Mouse (Mus musculus) forebrain, embryonic 13.5 days (tissue): ENCODE results near the gene Arl11. TPM values are rescaled to one million over a fixed set of nuclear protein-coding genes. Genes with fewer than 3 reads are reported as not detected.

ENCODE experiments used
- ATAC-seq: fragments of 200-750 bp; cut with Nextera tagmentation; 2 replicates; pipeline ENCODE4 v1.8.0; 2017
- H3K27ac ChIP-seq: fragments of 300-500 bp; sonication (generic); 2 replicates; pipeline ENCODE4 v1.5.1; 2015; ENCODE audit warnings: inconsistent platforms, mild to moderate bottlenecking, moderate library complexity
- H3K27me3 ChIP-seq: fragments of 300-500 bp; sonication (generic); 2 replicates; pipeline ENCODE4 v1.6.1; 2015; ENCODE audit warnings: mild to moderate bottlenecking, inconsistent platforms
- H3K36me3 ChIP-seq: fragments of 300-500 bp; sonication (generic); 2 replicates; pipeline ENCODE4 v1.6.1; 2015; ENCODE audit warnings: mild to moderate bottlenecking, inconsistent platforms; ENCODE audit not compliant: poor library complexity, severe bottlenecking
- H3K4me1 ChIP-seq: fragments of 300-500 bp; sonication (generic); 2 replicates; pipeline ENCODE4 v1.6.1; 2015; ENCODE audit warnings: inconsistent platforms
- H3K4me2 ChIP-seq: fragments of 300-500 bp; sonication (generic); 2 replicates; pipeline ENCODE4 v1.6.1; 2015; ENCODE audit warnings: inconsistent platforms, mild to moderate bottlenecking, moderate library complexity
- H3K4me3 ChIP-seq: fragments of 300-500 bp; sonication (generic); 2 replicates; pipeline ENCODE4 v1.5.1; 2015; ENCODE audit warnings: mild to moderate bottlenecking, inconsistent platforms
- H3K9ac ChIP-seq: fragments of 300-500 bp; sonication (generic); 2 replicates; pipeline ENCODE4 v1.6.1; 2015; ENCODE audit warnings: mild to moderate bottlenecking, inconsistent platforms
- H3K9me3 ChIP-seq: fragments of 300-500 bp; sonication (generic); replicated peaks from 2 replicates; pipeline ENCODE4 v1.6.1; 2016; ENCODE audit warnings: inconsistent platforms
- WGBS: fragments of 180-500 bp; shearing (Covaris S2); methylation state at CpG from one replicate; pipeline ENCODE4 v1.1.7; 2015; 5-methylcytosine and 5-hydroxymethylcytosine counted together
- polyA plus RNA-seq: library from polyadenylated mRNA; unstranded; fragments of >200 nt; fragmentation: Nextera tagmentation; extraction: Ambion mirVana; gene quantifications from 2 replicates; pipeline ENCODE4 v1.2.1, GENCODE M21; 2015

Arl11 gene
- 0.31 and 0.59 TPM in 2 replicates for polyA plus RNA-seq

DNA sequence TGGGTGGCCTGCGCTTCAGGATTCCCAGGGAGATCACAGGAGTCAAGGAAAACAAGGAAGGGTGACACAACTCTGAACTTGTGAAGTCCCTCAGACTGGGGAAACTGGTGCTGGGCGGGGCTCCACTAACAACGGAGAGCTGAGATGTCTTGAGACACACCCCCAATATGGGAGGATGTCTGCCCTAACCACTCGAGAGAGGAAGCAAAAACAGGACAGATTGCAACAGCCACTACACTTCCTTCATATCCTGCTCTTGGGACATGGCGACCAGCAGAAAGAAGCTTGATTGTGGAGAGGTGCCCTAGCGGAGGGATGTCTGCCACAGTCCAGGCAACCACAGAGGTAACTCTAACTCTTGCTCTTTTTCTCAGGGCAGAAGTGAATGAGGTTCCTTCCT, at the start of gene Arl11:
Gene Arl11 (plus strand): TSS at position 161 of the 400 bp plus-strand sequence.
- no peaks in the 10 kb centered on the region for H3K27me3 ChIP-seq
- no peak for ATAC-seq
- H3K27ac ChIP-seq, result no peak within 1 kb of the TSS
- H3K4me3 ChIP-seq, result no peak within 1 kb of the TSS
- WGBS, result 74% methylated on average over 6 of the region's 6 CpGs
- no peaks in the 10 kb centered on the region for H3K9me3 ChIP-seq
- H3K9ac ChIP-seq, result no peak within 1 kb of the TSS
- H3K4me2 ChIP-seq, result no peak within 1 kb of the TSS
- H3K36me3 ChIP-seq, result no peaks in the 10 kb centered on the region
- H3K4me1 ChIP-seq, result peaks cover 5% of the 10 kb centered on the region

DNA sequence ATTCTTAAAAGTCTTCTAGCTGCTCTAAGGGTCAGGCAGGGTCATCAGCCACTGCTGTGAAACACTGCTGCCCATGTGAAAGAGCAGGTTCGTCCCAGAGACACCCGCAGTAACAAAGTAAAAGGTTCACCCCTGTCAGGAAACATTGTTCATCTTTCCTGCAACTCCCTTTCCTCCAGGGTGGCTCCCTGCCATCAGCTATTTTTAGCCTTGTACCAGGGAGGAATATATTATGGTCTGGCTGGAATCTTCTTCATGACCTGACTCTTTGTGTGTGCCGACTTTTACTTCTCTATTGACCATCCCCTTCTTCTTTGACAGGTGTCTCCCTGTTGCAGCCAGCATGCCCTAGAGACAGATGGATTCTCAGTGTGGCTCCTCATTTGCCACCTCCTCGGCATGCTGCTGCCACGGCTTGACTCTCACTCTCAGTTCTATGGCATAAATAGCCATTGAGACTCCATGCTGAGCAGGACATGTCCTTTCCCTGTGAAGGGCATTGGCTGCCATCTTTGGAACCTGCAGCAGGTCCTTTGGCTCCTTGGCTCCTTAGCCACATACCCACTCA, 41.6 kb upstream of the Arl11 start:
- Histone ChIP-seq H3K27me3 (peaks cover 11% of the 10 kb centered on the region), H3K9ac (no peak overlapping the region), H3K27ac (no peak overlapping the region), H3K4me1 (no peaks in the 10 kb centered on the region), H3K9me3 (peaks cover 3% of the 10 kb centered on the region; the same call in 1 of the 2 replicates), H3K4me2 (no peak overlapping the region), H3K36me3 (no peaks in the 10 kb centered on the region), H3K4me3 (no peak overlapping the region)
- ATAC-seq, result no peak
- WGBS, result 65% methylated on average over 5 of the region's 5 CpGs

DNA sequence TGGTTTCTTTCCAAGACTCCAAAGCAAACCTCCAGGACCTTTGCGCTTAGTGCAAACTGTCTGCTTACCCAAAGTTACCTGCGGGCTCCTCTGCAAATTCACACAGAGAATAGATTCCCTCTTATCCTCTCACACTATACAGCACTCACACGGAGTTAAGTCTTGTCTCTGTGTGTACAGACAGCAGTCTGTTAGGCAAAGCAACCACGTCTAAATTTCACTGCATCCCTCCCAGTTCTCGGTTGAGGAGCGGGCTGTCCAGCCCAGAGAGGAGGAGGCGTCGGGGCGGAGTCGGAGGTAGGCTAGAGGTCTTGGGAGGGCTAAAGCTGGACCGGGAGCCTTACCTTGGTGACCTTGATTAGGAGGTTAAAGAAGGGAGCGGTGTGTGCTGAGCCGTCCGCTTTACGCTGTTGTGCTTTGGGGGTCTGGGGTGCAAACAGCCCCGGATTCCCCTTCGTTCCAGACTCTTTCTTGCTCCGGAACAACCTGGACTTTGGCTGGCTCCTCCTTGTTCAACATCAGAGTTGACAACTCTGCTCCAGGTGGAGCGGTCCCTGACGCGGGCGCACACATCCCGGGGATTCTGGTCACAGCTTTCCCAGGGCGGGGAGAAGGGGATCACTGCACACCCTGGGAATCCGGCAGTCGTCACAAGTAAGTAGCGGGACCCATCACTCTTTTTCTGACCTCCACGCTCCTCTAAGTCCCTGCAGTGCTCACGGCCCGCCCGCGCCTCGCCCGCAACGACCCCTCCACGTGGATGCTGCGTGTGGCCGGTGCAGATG, 34.9 kb upstream of the Arl11 start:
- no peak for ATAC-seq
- peak overlapping the region; percentile 52 for H3K4me2 ChIP-seq
- H3K9me3 ChIP-seq, result no peaks in the 10 kb centered on the region
- peak overlapping the region; percentile 26 for H3K4me3 ChIP-seq
- H3K27ac ChIP-seq, result no peak overlapping the region
- 8% methylated on average over 38 of the region's 38 CpGs for WGBS
- 0 out of 2 replicates have a peak overlapping the region, but pooled peaks have one; percentile 26 for H3K9ac ChIP-seq
- H3K36me3 ChIP-seq, result no peaks in the 10 kb centered on the region
- peaks cover 43% of the 10 kb centered on the region for H3K27me3 ChIP-seq
- H3K4me1 ChIP-seq, result peaks cover 12% of the 10 kb centered on the region; the same call in 1 of the 2 replicates

DNA sequence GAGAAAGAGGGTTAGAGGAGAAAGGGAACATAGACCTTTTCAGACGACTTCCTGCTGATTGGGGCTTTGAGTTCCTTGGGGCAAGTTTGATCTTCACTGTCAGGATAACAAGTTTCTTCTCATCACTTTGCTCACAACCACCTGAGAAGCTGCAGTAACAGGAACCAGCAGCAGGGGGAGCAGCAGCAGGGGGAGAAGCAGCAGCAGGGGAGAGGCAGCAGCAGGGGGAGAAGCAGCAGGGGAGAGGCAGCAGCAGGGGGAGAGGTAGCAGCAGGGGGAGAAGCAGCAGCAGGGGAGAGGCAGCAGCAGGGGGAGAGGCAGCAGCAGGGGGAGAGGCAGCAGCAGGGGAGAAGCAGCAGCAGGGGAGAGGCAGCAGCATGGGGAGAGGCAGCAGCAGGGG, 32.3 kb upstream of the Arl11 start:
- ATAC-seq, result no peak
- Histone ChIP-seq H3K4me3 (no peak overlapping the region), H3K27ac (no peak overlapping the region), H3K9me3 (no peaks in the 10 kb centered on the region), H3K4me1 (peaks cover 12% of the 10 kb centered on the region; the same call in 1 of the 2 replicates), H3K36me3 (no peaks in the 10 kb centered on the region), H3K4me2 (no peak overlapping the region), H3K27me3 (peaks cover 32% of the 10 kb centered on the region), H3K9ac (no peak overlapping the region)
- WGBS, result 45% methylated on average over 1 of the region's 1 CpGs

DNA sequence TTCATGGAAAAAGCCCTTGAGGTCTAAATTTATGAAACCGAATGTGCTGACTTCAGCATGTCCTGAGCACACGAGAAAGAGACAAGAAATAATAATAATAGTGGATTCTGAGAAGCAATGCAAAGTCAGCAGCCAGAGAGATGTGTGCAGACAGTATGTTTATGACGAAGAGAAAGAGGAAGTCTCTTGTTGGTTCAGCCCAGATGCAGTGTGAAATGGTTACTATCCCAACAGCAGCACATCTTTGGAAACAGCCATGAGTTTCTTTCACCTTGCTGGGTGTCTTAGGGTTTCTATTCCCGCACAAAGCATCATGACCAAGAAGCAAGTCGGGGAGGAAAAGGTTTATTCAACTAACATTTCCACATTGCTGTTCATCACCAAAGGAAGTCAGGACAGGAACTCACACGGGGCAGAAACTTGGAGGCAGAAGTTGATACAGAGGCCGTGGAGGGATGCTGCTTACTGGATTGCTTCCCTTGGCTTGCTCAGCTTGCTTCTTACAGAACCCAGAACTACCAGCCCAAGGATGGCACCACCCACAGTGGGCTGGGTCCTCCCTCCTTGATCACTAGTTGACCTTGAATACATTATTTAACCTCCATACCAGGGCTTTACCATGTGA, 30.8 kb upstream of the Arl11 start:
- Histone ChIP-seq H3K27me3 (peaks cover 28% of the 10 kb centered on the region), H3K36me3 (no peaks in the 10 kb centered on the region), H3K4me1 (peaks cover 12% of the 10 kb centered on the region; the same call in 1 of the 2 replicates), H3K4me3 (no peak overlapping the region), H3K27ac (no peak overlapping the region), H3K9ac (no peak overlapping the region), H3K4me2 (no peak overlapping the region), H3K9me3 (no peaks in the 10 kb centered on the region)
- WGBS, result 84% methylated on average over 7 of the region's 7 CpGs
- no peak for ATAC-seq

DNA sequence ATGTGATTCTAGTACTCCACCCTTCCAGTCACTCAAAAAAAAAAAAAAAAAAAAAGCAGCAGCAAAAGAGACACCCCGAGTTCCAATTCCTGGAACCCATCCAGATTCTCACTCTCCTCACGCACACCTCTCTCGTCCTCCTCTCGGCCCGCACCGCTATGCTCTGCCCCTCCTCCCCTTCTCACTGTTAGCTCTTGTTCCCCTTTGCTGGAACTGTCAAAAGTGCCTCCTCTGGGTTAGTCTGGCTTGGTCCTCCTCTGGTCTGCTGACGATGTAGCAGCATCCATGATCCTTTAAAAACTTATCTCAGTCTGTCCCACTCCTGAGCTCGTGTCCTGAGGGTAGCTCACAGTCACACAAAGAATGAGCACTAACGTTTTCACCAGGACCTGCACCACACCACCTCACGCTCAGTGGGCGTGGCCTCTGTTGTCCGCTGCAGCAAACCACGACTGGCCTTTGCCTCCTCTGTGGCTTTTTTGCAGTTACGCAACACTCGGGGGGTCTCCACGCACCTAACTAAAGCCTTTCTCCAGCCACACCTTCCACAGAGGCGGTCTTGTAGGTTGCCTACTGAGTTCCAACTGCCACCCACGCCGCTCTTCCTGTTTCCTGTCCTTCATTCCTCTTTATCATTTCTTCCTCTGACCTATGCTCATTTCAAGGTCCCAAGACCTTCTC, 20.8 kb upstream of the Arl11 start:
- ATAC-seq, result no peak
- Histone ChIP-seq H3K4me3 (no peak overlapping the region), H3K27me3 (no peaks in the 10 kb centered on the region), H3K4me1 (peaks cover 2% of the 10 kb centered on the region; the same call in 1 of the 2 replicates), H3K27ac (no peak overlapping the region), H3K9me3 (no peaks in the 10 kb centered on the region), H3K9ac (no peak overlapping the region), H3K36me3 (no peaks in the 10 kb centered on the region), H3K4me2 (no peak overlapping the region)
- 71% methylated on average over 19 of the region's 19 CpGs for WGBS

DNA sequence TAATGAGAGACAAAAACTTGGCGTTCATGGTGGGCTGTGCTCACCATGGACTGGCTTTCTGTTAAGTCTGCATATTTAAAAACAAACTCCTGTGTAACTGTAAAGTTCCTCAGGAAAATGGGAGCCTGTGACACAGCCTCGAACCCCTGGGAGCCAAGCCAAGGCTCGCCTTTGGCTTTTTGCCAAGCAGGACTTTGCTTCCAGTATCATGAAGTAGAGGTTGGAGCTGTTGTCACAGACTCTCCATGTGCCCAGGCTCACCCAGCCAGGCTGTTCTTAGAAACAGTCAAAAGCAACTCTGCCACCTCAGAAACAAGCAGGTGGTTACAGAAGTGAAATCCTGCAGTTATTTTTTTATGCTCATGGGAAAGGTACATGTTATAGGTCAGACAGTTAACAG, 18.9 kb upstream of the Arl11 start:
- H3K4me3 ChIP-seq, result no peak overlapping the region
- H3K4me2 ChIP-seq, result no peak overlapping the region
- no peaks in the 10 kb centered on the region for H3K36me3 ChIP-seq
- no peaks in the 10 kb centered on the region for H3K9me3 ChIP-seq
- H3K27me3 ChIP-seq, result no peaks in the 10 kb centered on the region
- ATAC-seq, result no peak
- H3K4me1 ChIP-seq, result peaks cover 10% of the 10 kb centered on the region; the same call in 1 of the 2 replicates
- 45% methylated on average over 3 of the region's 3 CpGs for WGBS
- H3K9ac ChIP-seq, result no peak overlapping the region
- no peak overlapping the region for H3K27ac ChIP-seq

DNA sequence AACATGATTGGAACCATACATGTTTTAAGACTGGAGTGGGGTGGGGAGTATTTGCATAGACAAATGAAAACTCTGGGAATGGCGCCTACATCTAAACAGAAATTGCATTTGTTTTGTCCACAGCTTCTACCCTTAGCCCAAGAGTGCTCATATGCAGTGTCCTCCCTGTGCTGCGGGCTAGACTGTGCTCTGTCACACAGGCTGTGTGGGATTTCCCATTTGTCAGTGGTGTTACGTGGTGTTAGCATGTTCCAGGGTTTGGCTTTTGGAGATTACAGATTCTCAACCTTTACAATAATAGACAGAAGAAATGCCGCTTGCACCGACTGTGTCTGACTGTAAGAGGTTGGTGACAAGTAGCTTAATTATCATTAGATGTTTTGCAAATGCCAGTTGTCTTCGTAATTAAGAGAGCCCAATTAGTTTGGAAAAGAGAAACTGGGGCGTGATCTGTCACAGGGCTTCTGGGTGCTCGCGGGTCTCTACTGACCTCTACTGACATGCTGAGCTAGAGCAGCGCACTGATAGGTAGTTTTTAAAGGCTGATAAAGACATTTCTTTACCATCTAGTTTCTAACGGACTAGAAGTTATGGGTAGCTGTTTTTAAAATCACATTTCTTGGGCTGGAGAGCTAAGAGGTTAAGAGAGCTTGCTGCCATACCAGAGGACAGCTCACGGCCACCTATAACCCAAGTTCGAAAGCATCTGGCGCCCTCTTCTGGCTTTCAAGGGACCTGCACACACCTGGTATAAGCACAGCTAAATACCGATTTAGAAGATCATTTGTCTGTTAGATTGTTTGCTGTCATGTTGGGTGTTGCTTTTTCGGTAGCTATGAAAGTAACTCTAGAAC, 15.4 kb upstream of the Arl11 start:
- no peaks in the 10 kb centered on the region for H3K9me3 ChIP-seq
- H3K36me3 ChIP-seq, result no peaks in the 10 kb centered on the region
- no peaks in the 10 kb centered on the region for H3K27me3 ChIP-seq
- peak overlapping the region; percentile 27 for H3K4me2 ChIP-seq
- peak; percentile 50 for ATAC-seq
- no peak overlapping the region for H3K27ac ChIP-seq
- H3K9ac ChIP-seq, result no peak overlapping the region
- 35% methylated on average over 16 of the region's 16 CpGs for WGBS
- H3K4me3 ChIP-seq, result no peak overlapping the region
- peaks cover 10% of the 10 kb centered on the region; the same call in 1 of the 2 replicates for H3K4me1 ChIP-seq

DNA sequence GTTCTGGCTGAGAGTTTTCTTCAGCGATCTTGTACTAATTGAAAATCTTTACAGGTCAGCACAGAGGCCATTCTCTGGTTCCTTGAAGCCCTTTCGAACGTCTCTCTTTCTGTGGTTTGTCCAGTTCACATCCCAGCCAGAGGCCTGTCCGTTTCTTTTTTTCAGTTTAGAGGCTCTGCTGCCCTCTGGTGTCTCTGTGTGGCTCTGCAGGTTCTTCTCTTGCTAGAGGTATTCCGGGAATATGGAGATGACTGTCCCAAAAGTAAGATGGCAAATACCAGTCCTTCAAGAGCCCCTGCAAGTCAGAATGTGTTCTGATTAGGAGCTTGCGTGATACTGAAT, 14.8 kb upstream of the Arl11 start:
- Histone ChIP-seq H3K4me1 (peaks cover 10% of the 10 kb centered on the region; the same call in 1 of the 2 replicates), H3K4me3 (no peak overlapping the region), H3K9me3 (no peaks in the 10 kb centered on the region), H3K4me2 (peak overlapping the region; percentile 27; the same call in 1 of the 2 replicates), H3K9ac (no peak overlapping the region), H3K27me3 (no peaks in the 10 kb centered on the region), H3K27ac (no peak overlapping the region), H3K36me3 (no peaks in the 10 kb centered on the region)
- no peak for ATAC-seq
- 18% methylated on average over 6 of the region's 6 CpGs for WGBS

DNA sequence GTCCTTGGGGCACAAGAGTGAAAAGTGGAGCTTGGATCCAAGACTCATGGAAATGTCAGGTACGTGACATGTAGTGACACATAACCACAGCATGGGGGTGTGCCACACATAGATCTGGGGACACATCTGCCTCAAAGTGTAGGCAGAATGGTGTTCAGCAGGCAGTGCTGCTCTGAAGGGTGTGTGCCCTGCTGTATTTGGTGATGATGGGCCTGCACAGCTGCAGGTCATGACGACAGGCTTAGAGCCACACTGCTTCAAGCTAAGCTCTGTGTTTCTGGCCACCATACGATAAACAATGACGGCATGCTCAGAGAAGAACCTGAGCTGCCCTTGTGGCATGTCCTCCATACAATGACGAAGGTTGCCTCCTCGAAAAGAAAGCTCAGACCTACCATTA, 9.7 kb upstream of the Arl11 start:
- no peak for ATAC-seq
- no peaks in the 10 kb centered on the region for H3K4me1 ChIP-seq
- H3K9me3 ChIP-seq, result no peaks in the 10 kb centered on the region
- no peaks in the 10 kb centered on the region for H3K27me3 ChIP-seq
- no peak overlapping the region for H3K9ac ChIP-seq
- no peak overlapping the region for H3K27ac ChIP-seq
- no peak overlapping the region for H3K4me3 ChIP-seq
- WGBS, result 91% methylated on average over 6 of the region's 6 CpGs
- H3K4me2 ChIP-seq, result no peak overlapping the region
- H3K36me3 ChIP-seq, result no peaks in the 10 kb centered on the region

DNA sequence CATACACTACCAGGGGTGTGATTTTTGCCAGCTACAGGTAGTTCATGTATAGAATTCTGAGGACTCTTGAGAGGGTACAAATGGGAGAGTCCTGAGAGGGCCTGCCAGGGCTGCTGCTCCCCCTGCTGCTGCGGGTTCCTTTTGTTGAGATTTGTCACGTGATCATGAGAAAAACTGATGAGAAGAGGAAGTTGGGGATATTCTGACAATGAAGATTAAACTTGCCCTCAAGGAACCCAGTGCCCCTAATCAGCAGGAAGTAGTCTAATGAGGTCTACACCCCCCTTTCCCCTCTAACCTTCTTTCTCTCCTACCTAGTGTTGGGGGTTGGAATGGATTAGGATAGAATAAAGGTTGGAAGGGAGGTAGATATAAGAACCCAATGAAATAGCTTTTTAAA, 8.2 kb upstream of the Arl11 start:
- Histone ChIP-seq H3K4me1 (no peaks in the 10 kb centered on the region), H3K27ac (no peak overlapping the region), H3K4me2 (no peak overlapping the region), H3K27me3 (no peaks in the 10 kb centered on the region), H3K4me3 (no peak overlapping the region), H3K9ac (no peak overlapping the region), H3K9me3 (no peaks in the 10 kb centered on the region), H3K36me3 (no peaks in the 10 kb centered on the region)
- 57% methylated on average over 2 of the region's 2 CpGs for WGBS
- no peak for ATAC-seq
